Mouse (Mus musculus) hematopoietic stem cell, adult 5-6 weeks (primary cell): ENCODE measurements at regions not wholly inside any gene's neighbourhood (a gene's known extent, or its start where the extent isn't known, plus 50 kb on each side); places are given as distances from the start of the nearest gene placed in this dataset.

Experiments used
- ATAC-seq, 2 experiments: fragments of 125-278 bp in 1 of 2; replicated peaks in 1 of 2; 2 replicates each; pipeline ENCODE4 v1.8.0; 2016 to 2017; ENCODE audit warnings: inconsistent platforms in 2 of 2, mild to moderate bottlenecking in 2 of 2, moderate number of reproducible peaks in 2 of 2, low read depth in 1 of 2, moderate TSS enrichment in 1 of 2; ENCODE audit not compliant: low FRiP score in 2 of 2, poor library complexity in 2 of 2, severe bottlenecking in 2 of 2, insufficient read depth in 1 of 2, low TSS enrichment in 1 of 2

DNA sequence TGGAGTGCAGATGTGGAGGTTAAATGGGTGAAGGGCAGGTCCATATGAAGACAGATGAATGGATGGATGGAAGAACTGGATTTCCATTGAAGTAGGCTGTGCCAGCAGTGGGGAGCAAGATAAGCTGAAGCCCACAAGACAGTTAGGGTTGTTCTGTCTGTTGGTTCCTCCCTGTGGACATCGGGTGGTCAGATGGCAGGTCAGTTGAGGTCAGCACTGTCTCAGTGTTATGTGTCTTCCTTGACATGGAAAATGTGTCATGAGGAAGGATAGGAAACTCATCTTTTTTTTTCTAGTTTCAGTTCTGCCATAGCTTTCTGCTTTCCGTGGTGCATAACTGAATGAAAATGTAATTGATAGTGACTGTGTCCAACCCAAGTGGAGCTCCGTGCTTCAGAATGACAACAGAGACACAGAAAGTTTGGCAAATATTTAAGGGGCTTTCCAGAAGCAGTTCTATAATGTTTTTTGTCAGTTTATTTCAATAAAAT, 297.2 kb downstream of the Ankrd50 start:
- no peak for ATAC-seq

DNA sequence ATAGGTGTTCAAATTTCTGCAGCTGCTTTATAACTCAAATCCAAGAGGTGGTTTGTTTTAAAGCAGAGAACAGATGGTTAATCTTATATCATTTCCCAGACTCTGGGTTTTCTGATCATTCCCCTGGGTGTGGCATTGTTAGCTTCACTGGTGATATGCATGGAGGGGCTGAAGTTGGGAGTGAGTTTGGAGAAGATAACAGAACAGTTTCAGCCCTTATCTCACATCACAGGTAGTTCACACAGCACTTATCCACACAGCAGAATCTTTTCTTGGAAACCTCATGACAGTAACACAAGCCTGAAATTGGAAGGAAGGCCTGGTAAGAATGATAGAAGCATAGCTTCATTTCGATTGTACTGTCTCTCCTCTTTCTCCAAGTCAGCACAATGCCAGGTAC, 298.1 kb downstream of the Ankrd50 start:
- ATAC-seq = no peak

DNA sequence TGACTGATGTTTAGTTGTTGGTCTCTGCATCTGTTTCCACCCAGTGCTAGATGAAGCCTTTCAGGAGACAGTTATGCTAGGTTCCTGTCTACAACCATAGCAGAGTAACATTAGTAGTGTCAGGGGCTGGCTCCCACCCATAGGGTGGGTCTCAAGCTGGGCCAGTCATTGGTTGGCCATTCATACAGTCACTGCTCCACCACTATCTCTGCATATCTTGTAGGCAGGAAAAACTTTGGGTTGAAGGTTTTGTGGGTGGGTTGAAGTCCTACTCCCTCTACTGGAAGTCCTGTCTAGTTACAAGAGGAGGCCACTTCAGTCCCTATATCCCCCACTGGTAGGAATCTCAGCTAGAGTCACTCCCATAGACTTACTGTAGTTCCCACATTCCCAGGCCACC, 306.3 kb downstream of the Ankrd50 start:
- peak; percentile 18 to 37; a peak in 2 of 4 replicates for ATAC-seq

DNA sequence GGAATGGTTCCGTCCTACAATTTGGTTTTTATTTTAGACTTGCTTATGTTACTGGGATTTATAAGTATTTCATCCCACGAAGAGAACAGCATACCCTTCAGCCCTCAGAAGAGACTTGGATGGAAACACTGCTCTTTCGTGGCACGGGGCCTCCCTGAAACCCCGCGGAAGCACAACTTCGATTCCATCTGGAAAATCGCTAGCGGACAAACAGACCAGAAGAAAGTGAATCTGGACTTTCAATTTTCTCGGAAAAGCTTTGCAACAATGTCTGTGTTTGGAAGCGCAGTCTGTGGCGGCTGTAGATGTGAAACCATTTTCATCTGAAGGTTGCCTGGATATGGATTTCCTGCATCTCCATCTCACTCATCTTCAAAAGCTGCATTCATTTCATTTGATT, 308.7 kb downstream of the Ankrd50 start:
- ATAC-seq = no peak

DNA sequence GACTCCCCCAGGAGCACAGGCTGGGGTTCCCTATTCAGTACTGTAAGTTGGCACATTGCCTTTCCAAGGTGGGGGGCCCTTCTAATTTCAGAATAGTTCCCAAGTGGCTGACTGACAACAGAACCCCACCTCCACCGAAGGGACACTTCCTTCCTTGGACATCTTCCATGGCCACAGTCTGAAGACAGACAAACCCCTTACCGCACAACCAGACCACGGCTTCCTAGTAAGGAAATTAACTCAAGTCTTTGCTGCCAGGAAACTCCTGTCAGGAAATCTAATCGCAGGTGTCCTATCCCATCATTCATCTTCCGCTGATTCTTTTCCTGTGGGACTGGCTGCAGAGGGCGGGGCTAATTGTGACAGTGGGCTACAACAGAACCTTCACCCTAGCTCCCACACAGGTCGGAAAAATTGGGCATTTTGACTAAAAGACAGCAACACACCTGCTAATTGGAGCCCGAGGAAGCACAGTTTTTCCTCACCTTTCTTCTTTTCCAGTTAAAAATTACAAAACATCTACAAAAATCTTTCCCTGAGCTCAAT, 309.8 kb downstream of the Ankrd50 start:
- ATAC-seq = peak; percentile 64 to 80

DNA sequence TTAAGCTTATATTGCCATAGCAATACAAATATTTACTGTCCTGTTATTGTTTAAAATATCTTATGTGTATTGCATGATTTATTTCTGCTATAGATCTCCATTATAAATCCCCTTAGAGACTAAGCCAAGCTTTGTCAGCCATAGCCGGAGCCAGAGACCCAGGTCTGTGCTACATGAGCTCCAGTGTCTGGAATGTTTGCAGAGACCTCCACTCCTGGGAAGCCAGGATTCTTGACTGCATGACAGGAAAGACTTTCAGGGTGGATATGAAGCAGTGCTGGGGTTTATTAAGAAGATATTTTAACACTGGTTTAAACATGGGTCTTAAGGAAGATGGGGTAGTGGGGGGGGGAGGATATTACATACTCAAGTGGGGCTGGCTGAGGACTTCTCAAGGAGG, 332.2 kb downstream of the Ankrd50 start:
- ATAC-seq = no peak

DNA sequence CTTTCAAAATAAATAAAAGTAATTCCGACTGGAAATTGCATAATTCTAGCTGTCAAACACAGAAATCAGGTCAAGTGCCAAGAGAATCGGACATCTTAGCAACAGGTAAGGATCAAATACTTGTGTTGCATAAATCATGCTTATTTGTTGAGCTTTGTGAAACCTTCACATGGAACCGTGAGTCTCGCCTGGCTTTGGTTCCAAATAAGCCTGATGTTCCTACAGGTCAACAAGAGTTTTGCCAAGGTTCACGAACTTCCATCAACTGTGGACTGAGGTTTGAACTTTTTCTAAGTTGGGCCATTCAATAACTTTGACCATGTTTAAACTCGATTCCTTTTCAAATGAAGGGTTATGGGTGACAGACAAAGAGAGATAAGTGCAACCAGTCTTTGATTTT, 332.8 kb downstream of the Ankrd50 start:
- no peak for ATAC-seq

DNA sequence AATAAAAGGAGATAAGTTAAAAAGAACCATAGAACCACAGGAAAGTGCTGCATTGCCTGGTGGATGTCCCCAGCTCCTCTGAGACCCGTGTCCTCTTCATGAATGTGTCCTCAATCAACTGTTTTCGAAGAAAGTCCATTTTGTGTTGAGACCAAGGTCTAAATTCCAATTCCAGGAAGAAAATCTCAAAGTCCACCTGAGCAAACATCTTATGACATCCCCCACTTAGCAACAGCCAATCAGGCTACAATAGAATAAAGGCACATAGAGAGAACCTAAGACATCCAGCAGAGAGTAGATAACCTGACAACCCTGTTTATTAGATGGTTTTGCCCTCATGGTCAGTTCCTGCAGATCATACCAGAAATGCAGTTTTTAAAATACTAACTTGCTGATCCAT, 338.0 kb downstream of the Ankrd50 start:
- ATAC-seq = no peak

DNA sequence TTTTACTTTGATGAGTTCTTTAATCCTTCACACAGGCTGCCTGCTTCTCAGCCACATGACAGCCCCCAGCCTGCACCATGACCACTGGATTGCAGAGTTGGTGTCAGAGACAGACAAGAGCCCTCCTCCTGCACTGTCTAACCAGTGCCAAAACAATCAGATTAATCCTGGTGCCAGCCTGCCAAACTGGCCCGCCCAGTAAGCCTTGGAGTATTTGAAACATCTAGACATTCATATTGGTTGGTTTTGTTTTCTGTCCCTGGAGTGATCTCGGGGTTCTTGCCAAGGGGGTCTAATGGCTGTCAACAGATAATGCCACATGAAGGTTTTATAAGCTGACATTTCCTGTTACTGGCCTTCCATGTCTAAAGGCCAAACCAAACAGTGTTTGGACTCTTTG, 339.2 kb downstream of the Ankrd50 start:
- ATAC-seq = no peak

DNA sequence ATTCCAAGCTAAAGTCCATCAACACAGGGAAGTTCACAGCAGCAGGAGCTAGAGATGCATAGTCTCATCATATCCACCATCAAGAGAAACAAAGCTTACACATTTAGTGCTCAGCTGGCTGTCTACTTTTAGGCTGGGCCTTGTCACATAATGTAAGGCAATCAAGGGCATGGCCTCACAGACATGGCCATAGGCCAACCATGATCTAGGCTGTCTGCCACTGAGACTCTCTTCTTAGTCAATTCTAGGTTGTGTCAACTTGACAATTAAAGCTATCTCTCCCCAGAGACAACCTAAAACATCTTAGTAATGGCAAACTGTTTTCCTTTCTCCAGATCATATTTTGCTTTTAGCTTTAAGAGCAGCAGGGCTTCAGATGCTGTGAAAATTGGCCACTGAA, 340.0 kb downstream of the Ankrd50 start:
- no peak for ATAC-seq

DNA sequence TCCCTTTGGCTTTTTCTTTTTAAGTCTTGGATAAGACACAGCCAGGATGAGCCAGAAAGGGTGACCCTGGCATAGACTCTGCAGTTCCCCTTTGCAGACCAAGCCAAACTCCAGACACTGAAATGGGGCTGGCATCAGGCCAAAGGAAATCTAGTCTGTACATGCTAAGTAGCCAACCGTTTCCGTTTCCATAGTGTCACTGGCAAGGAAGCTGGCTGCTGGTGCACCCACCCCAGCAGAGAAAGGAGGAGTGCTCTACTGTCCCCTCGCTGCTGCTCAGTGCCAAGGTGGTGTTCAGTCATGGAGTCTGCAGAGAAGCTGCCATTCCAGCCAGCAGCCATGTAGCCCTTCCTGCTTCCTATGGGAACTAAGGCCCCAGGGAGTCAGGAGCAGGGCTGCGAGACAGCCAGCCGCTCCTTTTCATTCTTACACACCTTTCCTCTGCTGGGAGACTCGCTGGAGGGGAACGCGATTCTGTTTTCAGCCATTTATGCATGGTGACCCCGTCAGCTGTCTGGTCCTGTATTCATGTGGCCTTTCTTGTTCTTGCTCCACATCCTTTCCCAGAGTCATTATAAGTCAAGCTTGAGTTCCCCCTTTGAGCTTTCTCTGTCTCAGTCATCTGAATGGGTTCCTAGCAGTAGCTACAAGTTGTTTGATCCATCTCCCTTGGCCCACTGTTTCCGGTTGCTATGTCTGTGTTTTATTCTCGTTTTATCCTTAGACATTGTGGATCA, 341.3 kb downstream of the Ankrd50 start:
- ATAC-seq = peak; percentile 87 to 91

DNA sequence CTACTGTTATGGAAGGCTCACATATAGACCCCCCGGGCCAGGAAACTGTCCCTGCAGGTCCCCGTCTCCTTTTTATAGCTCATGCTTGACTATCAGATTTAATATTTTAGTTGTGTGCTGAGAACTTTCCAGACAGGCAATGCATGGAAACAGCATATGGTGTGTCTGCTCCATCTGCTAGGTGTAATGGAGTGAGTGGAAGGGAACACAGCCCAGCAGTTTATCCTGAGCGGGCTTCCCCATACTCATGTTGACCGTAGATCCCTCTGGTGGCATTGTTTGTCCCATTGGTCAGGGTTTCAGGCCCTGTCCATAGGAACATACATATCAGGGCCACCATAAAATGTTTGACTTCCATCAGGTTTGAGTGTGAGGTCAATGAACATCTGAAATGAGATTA, 345.3 kb downstream of the Ankrd50 start:
- ATAC-seq = no peak

DNA sequence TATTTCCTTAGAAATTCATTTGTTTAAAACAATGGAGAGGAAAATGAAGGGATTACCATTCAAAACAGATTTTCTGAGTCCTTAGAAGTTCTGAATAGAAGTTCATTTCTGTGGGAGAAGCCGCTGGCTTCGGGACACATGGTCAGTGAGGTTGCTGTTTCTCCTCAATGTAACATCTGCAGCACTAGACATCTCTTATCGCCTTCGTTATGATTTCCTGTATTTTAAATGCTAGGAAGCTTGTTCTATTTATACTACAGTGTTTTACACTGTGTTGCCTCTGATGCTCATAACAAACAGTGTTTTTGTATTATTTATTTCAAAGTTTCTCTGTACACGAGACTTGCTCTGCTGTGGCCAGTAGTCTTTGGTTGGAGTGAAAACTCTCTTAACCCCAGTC, 346.6 kb downstream of the Ankrd50 start:
- peak; percentile 50 to 57 for ATAC-seq

DNA sequence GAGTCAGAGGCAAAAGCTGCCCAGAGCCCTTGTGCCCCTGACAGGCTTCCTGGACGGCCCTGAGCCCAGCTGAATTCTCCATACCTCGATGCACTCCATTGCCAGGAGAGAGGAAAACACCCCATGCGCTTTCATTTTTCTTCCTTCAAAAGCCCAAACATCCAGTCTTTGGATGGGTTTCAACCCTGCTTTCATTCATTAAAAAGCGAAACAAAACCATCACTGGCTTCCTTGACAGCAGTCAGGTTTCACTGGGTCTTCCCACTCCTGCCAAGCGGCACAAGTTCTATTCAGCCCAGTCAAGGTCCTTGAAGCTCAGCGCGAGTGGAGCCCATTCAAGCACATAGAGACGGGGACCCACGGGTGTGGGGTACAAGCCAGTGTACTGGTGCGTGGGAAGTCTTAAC, 348.8 kb downstream of the Ankrd50 start:
- ATAC-seq = no peak

DNA sequence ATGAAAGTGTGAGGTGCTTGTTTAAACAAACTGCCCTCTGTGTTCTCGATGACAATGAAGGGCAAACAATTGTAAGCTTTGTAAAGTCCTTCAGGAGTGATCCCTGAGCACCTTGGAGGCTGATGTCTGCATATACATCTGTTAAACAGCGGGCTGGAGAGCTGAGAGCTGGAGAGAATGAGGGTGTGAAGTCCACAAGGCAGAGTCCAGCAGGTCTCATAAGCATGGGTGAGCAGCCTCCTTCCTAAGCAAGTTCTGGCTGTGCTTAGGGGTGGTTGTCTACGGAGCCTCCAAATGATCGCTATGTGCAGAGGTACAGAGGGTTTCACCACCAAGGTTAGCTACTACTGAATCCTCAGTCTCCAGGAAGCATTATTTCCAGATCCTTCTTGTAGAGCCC, 350.2 kb downstream of the Ankrd50 start:
- no peak for ATAC-seq

DNA sequence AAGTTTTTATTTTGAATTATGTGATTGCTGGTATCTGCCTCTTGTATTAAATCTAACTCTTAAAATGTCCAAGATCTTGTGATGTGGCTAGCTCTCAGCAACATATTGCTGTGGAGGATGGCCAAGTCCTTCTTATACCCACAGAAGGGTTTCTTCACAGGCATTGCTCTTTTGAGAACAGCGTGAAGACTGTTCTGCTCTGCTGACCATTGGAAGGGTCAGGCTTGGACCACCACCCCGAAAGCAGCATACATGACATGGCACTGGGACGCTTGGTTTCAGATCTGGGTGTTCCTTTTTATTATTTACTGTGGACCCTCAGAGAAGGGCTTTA, 352.8 kb downstream of the Ankrd50 start:
- ATAC-seq = no peak

DNA sequence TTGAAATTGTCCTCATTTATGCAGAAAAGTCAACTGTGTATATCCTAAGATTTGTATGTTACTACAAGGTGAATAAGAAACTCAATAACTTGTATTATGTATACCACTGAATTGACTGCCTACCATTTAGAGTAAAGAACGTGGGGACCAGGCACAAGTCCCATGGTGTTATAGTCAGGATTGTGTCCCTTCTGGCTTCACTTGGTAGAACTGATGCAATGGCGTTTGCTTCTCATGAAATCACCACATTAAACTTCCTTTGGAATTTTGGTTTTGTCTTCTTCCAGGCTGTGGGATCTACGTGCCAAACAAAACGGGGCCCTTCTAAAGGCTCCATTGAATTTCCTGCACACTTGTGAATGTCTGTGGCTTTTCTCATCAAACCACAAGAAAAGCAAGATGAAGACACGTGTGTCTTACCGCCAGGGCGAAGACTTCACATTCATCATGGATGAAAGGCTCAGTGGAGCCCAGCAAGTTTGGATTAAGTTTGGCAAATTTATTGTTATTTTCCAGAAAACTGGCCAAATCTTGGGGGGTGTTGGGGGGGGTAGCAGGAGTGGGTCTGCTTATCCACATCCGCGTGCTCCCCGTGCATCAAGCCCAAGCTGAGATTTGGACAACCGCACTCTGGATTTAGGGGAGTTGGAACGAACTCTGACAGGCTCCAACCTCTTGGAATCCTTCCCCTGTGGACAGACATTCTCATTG, 353.3 kb downstream of the Ankrd50 start:
- no peak for ATAC-seq

DNA sequence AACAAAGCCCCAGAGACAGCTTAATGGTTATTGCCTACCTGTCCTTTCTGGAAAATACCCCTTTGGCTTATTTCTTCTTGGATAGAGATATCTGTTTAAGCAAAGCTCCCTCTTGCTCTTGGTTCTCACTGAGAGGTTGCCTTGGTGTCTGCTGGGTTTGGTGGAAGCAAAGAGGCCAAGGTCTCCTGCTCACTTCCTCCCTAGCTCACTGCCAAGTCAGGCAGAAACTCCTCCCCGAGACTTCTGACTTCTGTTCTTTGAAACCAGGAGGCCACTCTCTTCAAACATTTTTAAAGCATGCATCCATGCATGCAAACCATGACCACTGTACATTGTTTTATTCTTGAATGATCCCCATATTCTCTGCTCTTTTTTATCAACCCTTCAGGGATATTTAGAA, 354.6 kb downstream of the Ankrd50 start:
- ATAC-seq = peak; percentile 48 to 59; a peak in 2 of 4 replicates

DNA sequence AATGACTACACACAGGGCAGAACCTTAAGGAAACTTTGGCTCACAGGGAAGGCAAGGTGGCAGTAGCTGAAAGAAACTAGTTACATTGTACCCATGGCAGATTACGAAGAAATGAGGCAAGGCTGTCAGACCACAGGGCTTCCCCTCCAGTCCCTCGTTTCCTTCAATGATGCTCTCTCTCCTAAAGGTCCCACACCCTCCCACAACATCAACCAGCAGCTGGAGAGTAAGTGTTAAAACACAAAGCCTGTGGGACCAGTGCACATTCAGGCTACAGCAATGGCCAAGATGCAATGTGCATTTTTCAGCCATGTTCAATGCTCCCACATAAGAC, 355.5 kb downstream of the Ankrd50 start:
- ATAC-seq = 0 out of 4 replicates have a peak, but pooled peaks of 1 of the 2 experiments have one; percentile 28
